In the genomic region with DNA sequence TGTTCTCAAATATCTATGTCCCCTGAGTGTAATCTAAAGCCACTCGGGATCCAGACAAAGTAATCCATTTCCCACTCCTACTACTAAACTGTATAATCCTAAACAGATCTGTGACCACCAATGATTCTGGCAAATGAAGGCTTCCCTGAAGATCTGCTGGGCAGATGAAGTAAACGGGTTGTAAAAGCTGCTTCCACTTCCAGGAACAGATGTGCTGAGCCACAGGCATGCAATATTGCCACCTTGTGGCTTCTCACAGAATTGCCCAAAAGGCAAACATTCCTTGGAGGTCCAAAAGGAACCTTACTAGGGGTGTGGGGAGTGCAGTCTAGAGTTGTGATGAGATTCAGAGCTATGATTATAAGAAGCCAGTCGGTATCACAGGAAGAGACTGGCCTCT, we compare ENCODE assay signal across 8 mouse cellular contexts. TPM values are rescaled to one million over a fixed set of nuclear protein-coding genes. Genes with fewer than 3 reads are reported as not detected.
DNase-seq lines count a peak whose midpoint lies in the region; ATAC-seq lines count a peak whose summit lies in the region.

No protein-coding gene starts in this region.

- DNase-seq in ES-CJ7 (ENCODE audit: low read depth, low spot score), result peak; percentile 85
- peak; percentile 62 to 87 for DNase-seq in adrenal gland, adult (ENCODE audit: inconsistent age in 2 of 2, low spot score in 1 of 2)
- peak; percentile 64 for DNase-seq in gastrocnemius, postnatal 14 days
- peak; percentile 51 to 86 for DNase-seq in layer of hippocampus, adult 18-20 months (ENCODE audit: low spot score in 2 of 2)
- peak; percentile 74 for DNase-seq in lung, postnatal 25 days (ENCODE audit: low spot score)
- peak; percentile 84 to 87 for DNase-seq in right cerebral cortex, adult 2 months (ENCODE audit: low spot score in 2 of 2)
- peak; percentile 54 for DNase-seq in yolk sac, embryonic 10.5 days (ENCODE audit: low spot score)

- peak; percentile 87 for ATAC-seq in common myeloid progenitor, adult 5-6 weeks (replicated peaks; ENCODE audit: low read depth, poor library complexity, severe bottlenecking)

- intact Hi-C loops in gastrocnemius, postnatal 14 days (cut with DNase I; ENCODE audit: low total_unique reads), result loop anchor here (10.0 kb wide), 1 partner anchor 464 kb away; no protein-coding TSS in a partner anchor

RNA-seq across cellular contexts. Expression of a gene that starts 26.1 kb away (rescaled TPM):
- 13.1 and 13.3 TPM in 2 replicates for total RNA-seq in common myeloid progenitor, adult 5-6 weeks (2017)
- 1 to 10 TPM; 9.5 to 9.8 TPM for total RNA-seq in gastrocnemius, postnatal 14 days (2021)
- total RNA-seq in layer of hippocampus, adult 18-20 months (2021), result 10 to 100 TPM; 25.1 to 25.8 TPM

Comparison
In these comparisons a context has a peak if more than half of its experiments do, and no peak if none do; other contexts are left out.
1. Peak in every context shown above with its lines: DNase-seq and ATAC-seq.